Mouse (Mus musculus) natural killer cell, adult 2 months (primary cell): ENCODE data around the gene Acap1.
"Not testable (repeated sequence)": the region's sequence is repeated elsewhere in the genome, so short reads cannot be mapped to it uniquely, and the experiment has no call there.

ENCODE experiments used
- DNase-seq, 2 experiments: peaks; one replicate each; pipeline ENCODE4 v3.0.0; 2022; ENCODE audit warnings: low spot score in 2 of 2

Gene Acap1

GRCm38 (mm10) chr11:69921114-69922011 is 26.0 kb upstream of the Acap1 start, which contains the start of gene Eif5a:
TSS of gene Eif5a (minus strand) at chr11:69921958.
- peak; percentile 100 for DNase-seq

GRCm38 (mm10) chr11:69920266-69921031 is 25.1 kb upstream of the Acap1 start:
- DNase-seq = no peak

- DNase-seq = peak; percentile 87 to 88
Observed at GRCm38 (mm10) chr11:69919661-69920265, 24.4 kb upstream of the Acap1 start.

DNA sequence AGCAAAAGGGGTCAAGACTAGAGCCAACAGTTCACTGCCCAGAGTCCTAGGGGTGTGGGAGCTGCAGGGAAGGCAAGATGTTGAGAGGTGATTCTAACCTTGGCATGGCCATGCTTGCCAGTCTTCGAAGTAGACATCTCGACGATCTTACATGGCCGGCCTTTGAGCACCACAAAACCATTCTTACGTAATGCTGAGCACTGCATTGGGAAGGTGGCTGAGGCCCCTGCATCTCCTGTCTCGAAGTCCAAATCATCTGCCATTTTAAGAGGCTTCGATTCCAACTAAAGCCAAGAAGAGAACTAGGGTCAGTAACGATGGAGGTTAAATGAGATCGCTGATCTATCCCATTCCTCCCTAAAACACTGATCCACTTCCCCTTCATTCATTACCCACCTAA is 23.7 kb upstream of the Acap1 start:
- no peak for DNase-seq

- DNase-seq = no peak
Observed at GRCm38 (mm10) chr11:69918118-69918517, 22.8 kb upstream of the Acap1 start.

GRCm38 (mm10) chr11:69917379-69917948 is 22.1 kb upstream of the Acap1 start:
- DNase-seq = no peak

GRCm38 (mm10) chr11:69916652-69917378 is 21.5 kb upstream of the Acap1 start:
- DNase-seq = not testable (repeated sequence)

DNA sequence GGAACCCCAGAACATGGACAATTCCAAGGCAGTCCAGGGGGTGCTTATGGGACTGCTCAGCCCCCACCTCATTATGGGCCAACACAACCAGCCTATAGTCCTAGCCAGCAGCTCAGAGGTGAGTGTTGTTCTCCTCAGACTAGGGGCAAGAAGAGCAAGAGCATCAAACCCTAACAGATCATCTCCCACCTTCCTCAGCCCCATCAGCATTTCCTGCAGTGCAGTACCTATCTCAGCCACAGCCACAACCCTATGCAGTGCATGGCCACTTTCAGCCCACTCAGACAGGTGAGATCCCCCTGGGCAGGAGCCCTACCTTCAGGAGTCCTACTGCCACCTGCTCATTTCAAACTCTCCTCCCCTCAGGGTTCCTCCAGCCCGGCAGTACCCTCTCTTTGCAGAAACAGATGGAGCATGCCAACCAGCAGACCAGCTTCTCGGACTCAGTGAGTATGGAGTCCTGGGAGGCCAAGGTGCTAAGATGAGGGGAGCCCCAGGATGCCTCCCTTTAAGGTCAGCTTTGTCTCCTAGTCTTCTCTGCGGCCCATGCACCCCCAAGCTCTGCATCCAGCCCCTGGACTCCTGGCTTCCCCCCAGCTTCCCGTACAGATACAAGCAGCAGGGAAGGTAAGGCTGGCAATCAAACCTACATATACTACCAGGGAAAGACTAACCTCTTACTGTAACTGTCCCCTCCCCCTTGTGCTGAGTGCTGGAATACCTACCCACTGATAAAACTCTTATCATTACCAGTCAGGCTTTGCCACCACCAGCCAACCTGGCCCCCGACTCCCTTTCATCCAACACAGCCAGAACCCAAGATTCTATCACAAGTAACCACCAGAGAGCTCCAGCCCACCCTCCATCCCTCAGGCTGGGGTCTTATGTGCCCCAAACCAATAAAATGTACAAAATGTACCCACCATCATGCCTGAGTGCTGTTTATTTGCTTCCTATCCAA is 20.6 kb upstream of the Acap1 start:
- DNase-seq = no peak

DNA sequence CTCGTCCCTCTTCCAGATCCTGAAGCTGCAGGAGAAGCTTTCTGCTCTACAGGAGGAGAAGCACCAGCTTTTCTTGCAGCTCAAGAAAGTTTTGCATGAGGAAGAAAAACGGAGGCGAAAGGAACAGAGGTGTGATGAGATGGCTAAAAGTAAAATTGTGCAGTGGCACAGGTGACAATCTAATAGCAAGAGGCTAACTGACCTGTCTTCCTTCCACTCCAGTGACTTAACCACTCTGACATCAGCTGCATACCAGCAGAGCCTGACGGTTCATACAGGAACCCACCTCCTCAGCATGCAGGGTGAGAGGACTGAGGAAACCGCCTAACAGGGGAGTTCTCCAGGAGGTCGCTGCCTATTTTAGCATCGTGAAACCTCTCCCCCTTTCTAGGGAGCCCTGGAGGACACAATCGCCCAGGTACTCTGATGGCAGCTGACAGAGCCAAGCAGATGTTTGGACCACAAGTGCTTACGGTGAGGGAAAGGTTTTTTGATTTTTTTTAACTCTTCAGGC is 19.6 kb upstream of the Acap1 start:
- no peak for DNase-seq

DNA sequence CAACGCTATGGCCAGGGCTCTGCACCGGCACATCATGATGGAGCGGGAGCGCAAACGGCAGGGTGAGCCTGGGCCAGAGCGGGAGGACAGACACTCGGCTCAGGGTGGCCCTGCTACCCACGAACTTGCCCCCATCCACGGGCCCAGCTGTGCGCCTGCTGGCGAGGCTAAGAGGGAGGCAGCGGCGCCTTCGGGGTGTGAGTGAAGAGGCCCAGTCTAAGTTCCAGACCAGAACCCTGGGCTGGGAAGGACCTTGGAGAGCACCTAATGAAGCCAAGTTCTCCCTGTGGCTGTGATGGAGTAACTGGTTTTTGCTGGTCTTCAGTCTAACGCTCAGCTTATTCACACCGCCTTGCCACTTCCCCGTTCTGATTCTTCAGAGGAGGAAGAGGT is 19.0 kb upstream of the Acap1 start:
- DNase-seq = no peak

- peak; percentile 85 to 88 for DNase-seq
Observed at GRCm38 (mm10) chr11:69913554-69914371, 18.4 kb upstream of the Acap1 start, which contains the start of gene Gps2. TSS of gene Gps2 (plus strand) at chr11:69913888.

DNA sequence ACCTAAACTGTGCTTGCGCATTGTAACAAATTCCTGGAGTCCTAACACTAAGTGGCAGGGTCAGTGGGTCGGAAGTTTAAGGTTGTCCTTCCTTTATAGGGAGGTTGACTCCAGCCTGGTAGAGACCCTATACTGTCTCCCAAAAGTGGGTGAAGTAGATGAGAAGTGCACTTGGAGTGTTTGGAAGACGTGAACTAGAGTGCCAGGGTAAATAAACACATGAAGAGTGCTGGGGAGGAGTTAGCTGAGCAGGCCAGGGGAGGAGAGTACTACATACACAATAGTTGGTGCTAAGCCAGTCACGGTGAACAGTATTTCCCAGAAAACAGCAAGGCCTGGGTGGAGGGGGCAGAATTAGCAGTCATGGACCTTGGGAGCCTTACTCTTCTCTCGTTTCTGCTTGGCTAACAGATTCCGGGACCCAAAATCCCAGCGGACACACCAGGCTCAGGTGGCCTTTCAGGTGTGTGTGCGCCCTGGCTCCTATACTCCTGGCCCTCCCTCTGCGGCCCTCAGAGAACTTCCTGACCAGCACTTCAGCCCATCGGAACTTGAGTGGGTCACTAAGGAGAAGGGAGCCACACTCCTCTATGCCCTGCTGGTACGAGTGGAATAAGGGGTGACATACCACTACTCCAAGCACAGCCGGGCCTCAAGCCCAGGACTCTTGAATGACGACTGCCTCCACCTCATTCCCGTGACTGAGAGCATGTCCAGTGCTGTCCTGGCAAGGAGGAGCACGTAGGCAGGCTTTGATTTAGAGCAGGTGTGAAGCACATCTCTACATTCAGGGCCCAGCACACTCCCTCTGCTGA is 17.6 kb upstream of the Acap1 start:
- no peak for DNase-seq

DNA sequence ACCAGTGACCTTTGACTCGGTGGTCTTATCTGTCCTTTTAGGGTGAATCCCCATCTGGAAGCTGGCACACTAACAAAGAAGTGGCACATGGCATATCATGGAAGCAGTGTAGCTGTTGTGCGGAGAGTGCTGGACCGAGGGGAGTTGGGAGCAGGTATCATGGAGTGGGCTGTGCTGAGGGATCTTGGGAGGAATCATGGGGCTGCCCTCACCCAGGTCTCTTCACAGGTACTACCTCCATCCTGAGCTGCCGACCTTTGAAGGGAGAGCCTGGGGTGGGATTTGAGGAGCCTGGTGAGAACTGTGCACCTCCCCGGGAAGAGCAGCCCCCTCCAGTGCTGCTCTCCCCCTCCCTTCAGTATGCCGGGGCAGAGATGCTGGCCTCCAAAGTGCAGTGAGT is 16.4 kb upstream of the Acap1 start:
- DNase-seq = no peak

- no peak for DNase-seq
Observed at GRCm38 (mm10) chr11:69910781-69911560, 15.6 kb upstream of the Acap1 start.

GRCm38 (mm10) chr11:69910177-69910576 is 14.8 kb upstream of the Acap1 start:
- no peak for DNase-seq

DNA sequence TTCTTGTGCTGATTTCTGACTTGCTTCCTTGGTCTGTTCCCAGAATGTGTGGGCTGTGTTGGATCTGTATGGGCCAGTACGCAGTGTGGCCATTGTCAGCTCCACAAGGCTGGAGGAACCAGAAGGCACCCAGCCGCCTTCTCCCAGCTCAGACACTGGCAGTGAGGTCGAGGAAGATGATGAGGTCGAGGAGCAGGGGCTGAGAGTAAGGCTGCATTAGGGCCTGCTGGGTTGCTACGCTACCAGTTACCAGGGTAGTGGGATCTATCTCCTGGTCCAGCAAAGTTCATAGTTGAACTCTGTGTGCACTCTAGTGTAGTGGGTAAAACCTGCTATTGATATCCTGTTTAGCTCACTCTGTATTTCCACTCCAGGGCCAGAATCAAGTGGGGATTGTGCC is 13.8 kb upstream of the Acap1 start:
- DNase-seq = no peak

DNA sequence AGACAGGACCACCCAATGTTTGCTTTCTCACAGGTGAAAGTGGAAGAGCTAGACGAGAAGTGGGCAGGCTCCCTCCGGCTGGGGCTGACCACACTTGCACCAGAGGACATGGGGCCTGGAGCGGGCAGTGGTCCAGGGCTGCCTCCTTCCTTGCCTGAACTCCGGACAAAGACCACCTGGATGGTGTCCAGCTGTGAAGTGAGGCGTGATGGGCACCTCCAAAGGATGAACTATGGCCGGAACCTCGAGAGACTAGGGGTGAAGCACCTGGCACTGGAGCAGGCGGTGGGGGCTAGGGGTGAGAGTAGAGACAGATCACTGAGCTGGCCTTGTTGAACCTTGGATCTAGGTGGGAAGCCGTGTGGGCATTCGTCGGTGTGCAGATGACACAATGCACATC is 13.3 kb upstream of the Acap1 start:
- no peak for DNase-seq
